Mouse (Mus musculus) C2C12 (cell line): ENCODE measurements around the gene Nsf. TPM values are rescaled to one million over a fixed set of nuclear protein-coding genes. Genes with fewer than 3 reads are reported as not detected.
"Not testable (repeated sequence)": the region's sequence is repeated elsewhere in the genome, so short reads cannot be mapped to it uniquely, and the experiment has no call there.

Source experiments
- H3K27me3 ChIP-seq: one replicate; pipeline ENCODE4 v1.6.1; 2011; ENCODE audit not compliant: control insufficient read depth, insufficient read depth, insufficient read length
- H3K36me3 ChIP-seq: one replicate; pipeline ENCODE4 v1.6.1; 2011; ENCODE audit not compliant: control insufficient read depth, insufficient read depth
- H3K4me3 ChIP-seq: one replicate; pipeline ENCODE4 v1.5.1; 2011; ENCODE audit warnings: mild to moderate bottlenecking, control low read depth; ENCODE audit not compliant: poor library complexity, insufficient read depth, severe bottlenecking
- H3K79me2 ChIP-seq: one replicate; pipeline ENCODE4 v1.6.1; 2011; ENCODE audit not compliant: control insufficient read depth, insufficient read depth
- H3K79me3 ChIP-seq: one replicate; pipeline ENCODE4 v1.6.1; 2011; ENCODE audit warnings: low read depth, control low read depth
- H3ac ChIP-seq: one replicate; pipeline ENCODE3; 2011; ENCODE audit warnings: low read depth; ENCODE audit not compliant: control insufficient read depth, insufficient read length
- CEBPB ChIP-seq: IDR thresholded peaks from one replicate; pipeline ENCODE4 v1.6.1; 2011; ENCODE audit warnings: low read depth, mild to moderate bottlenecking, control low read depth, moderate library complexity
- CTCF ChIP-seq: IDR thresholded peaks from one replicate; pipeline ENCODE4 v1.5.1; 2011; ENCODE audit not compliant: control insufficient read depth, insufficient read depth, insufficient read length
- FOSL1 ChIP-seq: IDR thresholded peaks from one replicate; pipeline ENCODE4 v1.8.0; 2011; ENCODE audit warnings: mild to moderate bottlenecking, low read length; ENCODE audit not compliant: poor library complexity, insufficient read depth, severe bottlenecking
- MAX ChIP-seq: IDR thresholded peaks from one replicate; pipeline ENCODE4 v1.6.1; 2011; ENCODE audit warnings: mild to moderate bottlenecking, control low read depth
- MYOD1 ChIP-seq: IDR thresholded peaks from one replicate; pipeline ENCODE4 v1.6.1; 2011; ENCODE audit warnings: low read depth; ENCODE audit not compliant: control insufficient read depth, insufficient read length
- MYOG ChIP-seq: IDR thresholded peaks from one replicate; pipeline ENCODE4 v1.6.1; 2011; ENCODE audit not compliant: control insufficient read depth, insufficient read length; ENCODE audit errors: extremely low read depth
- USF1 ChIP-seq: IDR thresholded peaks from one replicate; pipeline ENCODE4 v1.6.1; 2011; ENCODE audit warnings: low read depth, mild to moderate bottlenecking, control low read depth, moderate library complexity
- polyA plus RNA-seq: library from polyadenylated mRNA; unstranded; fragments of >200 nt; fragmentation: generic; extraction: Trizol; gene quantifications from one replicate; pipeline ENCODE4 v1.2.1, GENCODE M21; 2012; ENCODE audit warnings: missing spikeins

Nsf gene
- polyA plus RNA-seq, 1 experiment = 25.1 TPM

DNA sequence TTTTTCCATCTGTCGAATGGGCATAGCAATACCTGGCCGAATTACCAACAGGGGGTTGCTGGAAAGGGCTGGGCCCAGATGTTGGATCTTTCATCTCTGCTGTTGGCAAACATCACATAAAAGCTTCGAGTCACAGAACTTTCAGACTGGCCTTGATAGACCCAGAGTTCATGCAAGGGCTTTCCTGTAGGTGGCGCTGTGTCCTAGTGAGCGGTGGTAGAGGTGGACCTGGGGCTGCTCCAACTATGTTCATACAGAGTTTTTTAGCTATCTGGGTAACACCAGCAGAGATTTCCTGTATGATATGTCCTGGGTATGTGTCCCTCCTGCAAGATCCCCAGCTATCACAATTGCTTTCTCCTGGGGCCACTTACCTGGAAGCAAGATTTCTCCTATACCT, 43.5 kb upstream of the Nsf start:
- Histone ChIP-seq H3K4me3 (no peak overlapping the region), H3ac (no peak overlapping the region), H3K79me2 (no peaks in the 10 kb centered on the region), H3K36me3 (no peaks in the 10 kb centered on the region), H3K27me3 (no peaks in the 10 kb centered on the region), H3K79me3 (no peaks in the 10 kb centered on the region)
- TF ChIP-seq CTCF (peak; percentile 71), MYOG (no peak)

DNA sequence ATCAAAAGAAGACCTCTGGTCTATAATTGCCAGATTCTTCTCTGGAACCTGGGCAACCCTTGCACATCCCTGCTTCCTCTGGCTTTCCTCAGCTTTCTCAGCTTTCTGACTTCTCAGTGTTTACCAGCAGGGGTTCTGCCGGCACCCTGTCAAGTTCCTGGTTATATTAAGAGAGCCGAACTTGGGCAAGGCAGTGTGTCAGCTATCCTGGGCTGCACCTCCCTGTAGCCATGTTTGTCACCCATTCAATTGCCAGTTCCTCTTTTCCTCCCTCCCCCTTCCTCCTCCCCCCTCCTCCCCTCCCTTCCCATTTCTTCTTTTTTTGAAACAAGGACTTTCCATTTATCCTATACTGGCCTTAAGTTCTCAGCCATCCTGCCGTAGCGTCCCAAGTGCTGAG, 38.8 kb upstream of the Nsf start:
- Histone ChIP-seq H3ac (no peak overlapping the region), H3K79me3 (no peaks in the 10 kb centered on the region), H3K27me3 (no peaks in the 10 kb centered on the region), H3K36me3 (no peaks in the 10 kb centered on the region), H3K4me3 (no peak overlapping the region), H3K79me2 (no peaks in the 10 kb centered on the region)
- TF ChIP-seq CEBPB = no peak
- no peak for TF ChIP-seq USF1
- no peak for TF ChIP-seq FOSL1
- no peak for TF ChIP-seq MAX
- no peak for TF ChIP-seq CTCF
- no peak for TF ChIP-seq MYOD1
- no peak for TF ChIP-seq MYOG

DNA sequence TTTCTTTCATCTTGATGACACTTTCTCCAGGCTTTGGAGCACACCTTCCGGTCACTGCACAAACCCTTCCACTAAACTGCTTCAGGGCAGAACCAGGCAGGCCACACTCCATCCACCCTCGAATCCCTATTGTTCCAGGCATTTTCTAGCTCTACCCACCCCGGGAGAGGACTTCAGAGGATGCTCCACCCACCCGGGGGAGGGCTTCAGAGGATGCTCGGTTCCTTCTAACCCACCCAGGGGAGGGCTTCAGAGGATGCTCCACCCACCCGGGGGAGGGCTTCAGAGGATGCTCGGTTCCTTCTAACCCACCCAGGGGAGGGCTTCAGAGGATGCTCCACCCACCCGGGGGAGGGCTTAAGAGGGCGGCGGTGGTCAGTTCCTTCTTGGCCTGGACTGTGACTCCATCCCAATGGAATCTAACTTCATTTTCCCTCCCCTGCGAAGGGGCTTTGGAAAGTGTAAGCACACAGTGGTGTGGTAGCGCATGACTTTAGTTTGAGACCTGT, 36.2 kb upstream of the Nsf start:
- not testable (repeated sequence) for H3K79me2 ChIP-seq, H3K79me3 ChIP-seq, H3K27me3 ChIP-seq, H3ac ChIP-seq, H3K4me3 ChIP-seq, H3K36me3 ChIP-seq

DNA sequence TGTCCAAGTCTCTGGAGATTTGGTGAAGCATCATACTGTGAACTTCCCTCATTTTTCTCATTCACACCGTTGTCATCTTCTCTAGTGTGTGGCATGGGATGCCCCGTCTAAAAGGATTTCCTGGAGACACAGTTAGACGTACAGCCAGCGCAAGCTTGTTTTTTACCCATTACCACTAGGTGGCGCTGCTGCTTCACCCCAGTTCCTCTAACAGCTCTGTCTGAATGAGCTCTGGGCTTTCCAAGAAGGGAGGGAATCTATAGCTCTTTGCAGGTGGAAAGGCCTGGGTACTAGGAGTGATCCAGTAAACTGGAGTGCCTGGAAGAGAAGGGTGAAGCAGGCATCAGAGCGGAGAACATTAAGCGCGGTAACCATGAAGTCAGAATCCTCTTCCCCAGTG, 33.6 kb upstream of the Nsf start:
- Histone ChIP-seq H3K4me3 (no peak overlapping the region), H3K79me2 (no peaks in the 10 kb centered on the region), H3K36me3 (peaks cover 30% of the 10 kb centered on the region), H3ac (no peak overlapping the region), H3K27me3 (no peaks in the 10 kb centered on the region), H3K79me3 (no peaks in the 10 kb centered on the region)
- TF ChIP-seq USF1 (no peak), CTCF (peak; percentile 75)

DNA sequence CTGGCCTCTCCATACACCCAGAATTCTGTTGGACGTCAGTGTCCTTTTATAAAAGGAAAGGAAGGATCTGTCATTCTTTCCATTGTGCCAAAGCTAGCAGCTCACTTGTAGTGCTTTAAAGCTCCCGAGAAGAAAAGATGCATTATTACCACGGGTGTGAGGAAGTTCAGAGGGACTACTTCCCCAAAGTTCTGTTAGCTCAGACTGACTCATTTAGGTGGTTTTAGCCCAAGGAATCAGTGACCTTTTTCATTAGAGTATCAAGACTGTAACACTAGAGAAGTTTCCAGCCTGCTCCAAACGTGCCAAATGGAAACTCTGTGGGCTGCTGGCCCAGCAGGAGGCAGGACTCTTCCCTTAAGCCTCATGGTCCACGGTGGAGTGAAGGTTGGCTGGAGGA, 30.2 kb upstream of the Nsf start:
- peaks cover 1% of the 10 kb centered on the region for H3K79me3 ChIP-seq
- no peak overlapping the region for H3ac ChIP-seq
- no peak for TF ChIP-seq USF1
- no peak for TF ChIP-seq CEBPB
- no peak for TF ChIP-seq FOSL1
- TF ChIP-seq MYOG = no peak
- H3K36me3 ChIP-seq = peaks cover 63% of the 10 kb centered on the region
- H3K79me2 ChIP-seq = peaks cover 4% of the 10 kb centered on the region
- no peak overlapping the region for H3K4me3 ChIP-seq
- H3K27me3 ChIP-seq = no peaks in the 10 kb centered on the region

DNA sequence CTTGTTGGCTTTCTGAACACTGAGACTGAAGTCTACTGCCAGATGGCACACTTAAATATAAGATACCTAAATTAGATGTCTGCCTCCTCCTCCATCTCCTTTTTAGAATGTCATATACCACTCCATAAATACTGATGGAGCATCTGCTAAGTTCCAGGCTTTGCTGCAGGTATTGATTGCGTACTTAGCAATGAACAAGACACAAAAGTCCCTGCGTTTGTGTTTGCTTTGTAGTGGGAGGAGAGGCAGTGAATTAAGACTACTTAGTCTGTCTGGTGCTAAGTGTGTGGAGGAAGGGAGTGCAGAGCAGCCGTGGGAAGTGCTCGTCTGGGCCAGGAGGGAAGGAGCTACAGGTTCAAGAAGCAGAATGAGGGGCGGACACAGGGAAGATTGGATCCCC, 28.0 kb upstream of the Nsf start:
- peaks cover 6% of the 10 kb centered on the region for H3K79me2 ChIP-seq
- H3K27me3 ChIP-seq = no peaks in the 10 kb centered on the region
- H3K79me3 ChIP-seq = peaks cover 8% of the 10 kb centered on the region
- H3K36me3 ChIP-seq = peaks cover 85% of the 10 kb centered on the region
- no peak overlapping the region for H3K4me3 ChIP-seq
- TF ChIP-seq MAX (no peak), USF1 (no peak), CTCF (no peak), MYOG (no peak), FOSL1 (no peak), MYOD1 (no peak)
- H3ac ChIP-seq = no peak overlapping the region

DNA sequence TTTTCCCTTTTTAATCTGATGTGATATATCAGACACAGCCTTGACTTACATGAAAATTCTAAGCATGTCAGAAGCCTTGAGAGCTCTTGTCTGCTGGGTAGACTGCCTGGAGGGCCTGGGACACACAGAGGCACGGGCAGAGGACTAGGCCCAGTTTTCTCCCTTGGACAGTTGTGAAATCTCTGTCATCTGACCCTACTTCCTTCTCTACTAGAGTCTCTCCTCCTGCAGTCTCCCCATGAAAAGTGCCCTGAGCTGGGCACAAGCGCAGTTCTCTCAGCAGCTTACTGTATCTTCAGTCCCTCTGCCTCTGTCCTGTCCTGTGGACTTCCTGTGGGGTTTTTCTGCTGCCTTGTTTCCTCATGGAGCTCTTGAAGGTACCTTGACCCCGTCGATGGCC, 25.5 kb upstream of the Nsf start:
- Histone ChIP-seq H3K79me3 (peaks cover 8% of the 10 kb centered on the region), H3K36me3 (peaks cover 97% of the 10 kb centered on the region), H3K27me3 (no peaks in the 10 kb centered on the region), H3ac (no peak overlapping the region), H3K4me3 (no peak overlapping the region), H3K79me2 (peaks cover 13% of the 10 kb centered on the region)
- no peak for TF ChIP-seq CEBPB
- no peak for TF ChIP-seq MYOG
- TF ChIP-seq MYOD1 = no peak
- no peak for TF ChIP-seq FOSL1
